Mouse (Mus musculus) cerebellum, adult 9-10 months (tissue): ENCODE measurements around the gene Olfr1036.
"Not testable (repeated sequence)": the region's sequence is repeated elsewhere in the genome, so short reads cannot be mapped to it uniquely, and the experiment has no call there.

Experiments used
- DNase-seq: peaks from one replicate; pipeline ENCODE4 v3.0.0; 2022

Olfr1036 gene

DNA sequence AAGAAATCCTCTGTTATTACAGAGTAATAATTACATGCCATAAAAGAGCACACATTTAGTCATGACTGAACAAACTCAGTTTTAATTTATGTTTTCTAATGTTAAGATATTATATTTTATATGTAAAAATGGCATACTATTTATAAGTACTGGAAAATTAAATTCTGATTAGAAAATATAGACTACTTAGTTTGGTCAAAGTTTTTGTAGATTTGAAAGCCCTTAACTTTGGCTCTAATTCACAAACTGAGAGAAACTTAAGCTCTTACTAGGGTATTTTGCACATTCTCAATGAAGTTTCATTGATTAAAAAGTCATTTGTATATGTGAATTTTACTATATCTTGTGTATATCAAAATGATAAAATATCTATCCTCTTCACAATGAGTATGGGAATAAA, at the start of gene Olfr1036:
Gene Olfr1036, plus strand, starts transcription at position 301 of the 400 bp plus-strand sequence.
- not testable (repeated sequence) for DNase-seq

GRCm38 (mm10) chr2:86045561-86045960, 28.2 kb upstream of the Olfr1036 start, which contains the start of gene Olfr1034:
TSS of gene Olfr1034 (plus strand) at chr2:86045861.
- DNase-seq: no peak

DNA sequence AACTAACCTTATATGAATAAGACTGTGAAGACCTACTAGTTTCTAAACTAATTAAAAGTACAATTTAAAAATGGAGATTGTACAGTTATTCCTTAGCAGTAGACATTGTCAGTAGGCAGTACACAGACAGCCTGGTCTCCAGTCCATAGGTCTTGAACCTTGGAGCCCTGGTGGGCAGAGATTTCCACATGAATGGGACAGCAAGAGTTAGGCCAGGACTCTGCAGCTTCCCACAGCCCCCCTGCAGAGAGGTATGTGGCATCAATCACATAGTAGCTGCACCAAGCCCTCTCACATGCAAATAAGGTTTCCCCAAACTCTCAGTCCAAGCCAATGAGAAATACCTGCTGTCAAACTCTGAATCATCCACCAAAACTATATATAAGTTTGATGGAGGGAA, 23.0 kb upstream of the Olfr1036 start:
- DNase-seq: not testable (repeated sequence)

- not testable (repeated sequence) for DNase-seq
Measured at GRCm38 (mm10) chr2:86063766-86064165, 10.0 kb upstream of the Olfr1036 start.

DNA sequence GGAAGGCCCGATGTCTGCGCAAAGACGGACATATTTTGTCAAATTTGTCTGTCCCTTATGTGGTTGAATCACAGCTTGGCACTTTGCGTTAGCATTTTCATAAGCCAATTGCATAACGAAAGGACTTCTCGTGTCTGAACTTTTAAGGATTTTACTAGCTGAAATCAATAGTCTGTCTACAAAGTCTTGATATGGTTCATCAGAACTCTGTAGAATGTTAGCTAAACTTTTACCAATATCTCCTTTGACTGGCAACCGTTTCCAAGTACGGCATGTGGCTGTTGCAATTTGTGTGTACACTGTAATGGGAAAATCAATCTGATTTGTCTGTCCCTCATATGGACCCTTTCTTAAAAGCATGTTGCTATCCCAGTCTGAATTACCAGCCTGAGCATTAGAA, 3.6 kb upstream of the Olfr1036 start:
- no peak for DNase-seq

DNA sequence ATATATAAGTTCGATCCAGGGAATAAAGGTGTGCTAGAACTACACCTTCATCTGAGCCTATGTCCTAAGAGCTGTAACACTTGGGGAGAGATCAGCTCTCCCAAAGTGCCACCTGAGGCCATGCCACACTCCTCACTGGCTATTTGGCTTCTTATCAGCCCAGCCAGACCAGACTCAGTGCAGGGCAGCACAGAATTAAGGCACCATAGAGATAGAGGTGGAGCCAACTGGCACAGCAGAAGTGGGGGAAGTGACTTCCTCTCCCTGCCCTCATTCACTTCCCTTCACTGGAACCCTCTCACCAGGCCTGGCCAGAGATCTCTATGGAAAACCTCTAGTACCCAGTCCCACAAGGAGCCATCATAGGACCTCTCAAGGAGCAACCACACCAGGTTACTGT, 6.7 kb downstream of the Olfr1036 start:
- DNase-seq: not testable (repeated sequence)

GRCm38 (mm10) chr2:86087285-86087684, 13.5 kb downstream of the Olfr1036 start, which contains the start of gene Olfr1037:
TSS of gene Olfr1037 (minus strand) at chr2:86087385.
- no peak for DNase-seq
